Mouse (Mus musculus): Measurements from ENCODE around the gene Acbd4.

- no peak for TF ChIP-seq CTCF (IDR thresholded peaks at IDR 0.05; ENCODE audit: low read depth)
- TF ChIP-seq EP300 (optimal IDR thresholded peaks at IDR 0.05), result no peak
Observed at GRCm38 (mm10) chr11:103056636-103057035, 44.8 kb upstream of the Acbd4 start.

Data from stomach, postnatal 0 days (tissue).